In genomic region chr11:65209441-65209840, GRCm38 (mm10) we compare ENCODE assay signal across 16 mouse cellular contexts. TPM values are rescaled to one million over a fixed set of nuclear protein-coding genes. Genes with fewer than 3 reads are reported as not detected.
DNase-seq lines count a peak whose midpoint lies in the region; ATAC-seq lines count a peak whose summit lies in the region.
"Had no signal": no experiment of that assay in that cellular context is flagged by ENCODE, and none has a peak within 500 bp of the region (broad histone marks: within the 10 kb centered on the region; RNA-seq: fewer than 3 reads in every experiment).

No protein-coding gene starts in this region.

- 65% methylated on average over 6 of the region's 6 CpGs for WGBS in midbrain, embryonic 10.5 days
- whole genome bisulfite sequencing in limb, embryonic 10.5 days, result 72% methylated on average over 6 of the region's 6 CpGs

- no peak for ATAC-seq in megakaryocyte, adult 5-6 weeks (ENCODE audit: poor library complexity, severe bottlenecking)
- ATAC-seq: midbrain, embryonic 13.5 days had no signal

- no peaks in the 10 kb centered on the region for H3K27me3 ChIP-seq in midbrain, embryonic 10.5 days (ENCODE audit: low read depth, poor library complexity, severe bottlenecking)
- no peaks in the 10 kb centered on the region for H3K27me3 ChIP-seq in limb, embryonic 10.5 days (ENCODE audit: low read depth, poor library complexity, severe bottlenecking)
- H3K27me3 ChIP-seq: liver, embryonic 15.5 days; midbrain, embryonic 13.5 days; neural tube, embryonic 12.5 days had no signal

- peaks cover 13% of the 10 kb centered on the region for H3K4me1 ChIP-seq in midbrain, embryonic 10.5 days
- no peaks in the 10 kb centered on the region for H3K4me1 ChIP-seq in limb, embryonic 10.5 days
- H3K4me1 ChIP-seq: liver, embryonic 15.5 days; midbrain, embryonic 13.5 days; neural tube, embryonic 12.5 days had no signal

- H3K4me3 ChIP-seq in midbrain, embryonic 10.5 days, result no peak overlapping the region
- no peak overlapping the region for H3K4me3 ChIP-seq in limb, embryonic 10.5 days
- H3K4me3 ChIP-seq: liver, embryonic 15.5 days; midbrain, embryonic 13.5 days; neural tube, embryonic 12.5 days had no signal

- no peaks in the 10 kb centered on the region for H3K9me3 ChIP-seq in midbrain, embryonic 10.5 days (replicated peaks)
- H3K9me3 ChIP-seq in limb, embryonic 10.5 days (replicated peaks), result no peaks in the 10 kb centered on the region
- H3K9me3 ChIP-seq: liver, embryonic 15.5 days; midbrain, embryonic 13.5 days; neural tube, embryonic 12.5 days had no signal

- no peak overlapping the region for H3K27ac ChIP-seq in midbrain, embryonic 10.5 days (replicated peaks)
- no peak overlapping the region for H3K27ac ChIP-seq in limb, embryonic 10.5 days
- H3K27ac ChIP-seq: liver, embryonic 15.5 days; midbrain, embryonic 13.5 days; neural tube, embryonic 12.5 days had no signal

- no peaks in the 10 kb centered on the region for H3K36me3 ChIP-seq in midbrain, embryonic 10.5 days
- no peaks in the 10 kb centered on the region for H3K36me3 ChIP-seq in limb, embryonic 10.5 days
- H3K36me3 ChIP-seq: liver, embryonic 15.5 days; midbrain, embryonic 13.5 days; neural tube, embryonic 12.5 days had no signal

- DNase-seq in adrenal gland, postnatal 10 days, result peak; percentile 27
- DNase-seq in adrenal gland, postnatal 4 days (ENCODE audit: low spot score in 2 of 2), result no peak
- peak; percentile 86 for DNase-seq in 3T3-L1 (ENCODE audit: low read depth, low spot score)
- DNase-seq in heart, adult 9 months (ENCODE audit: low spot score in 2 of 2), result peak; percentile 78 to 85
- DNase-seq in heart, postnatal 4 days, result peak; percentile 87
- DNase-seq in midbrain, embryonic 10.5 days (ENCODE audit: low spot score), result no peak
- no peak for DNase-seq in limb, embryonic 10.5 days (ENCODE audit: low spot score)
- DNase-seq: cerebellum, postnatal 25 days; kidney, postnatal 14 days; right cerebral cortex, adult 18-20 months had no signal

RNA-seq across cellular contexts. Expression of gene Arhgap44, which starts 46.7 kb away (rescaled TPM):
- total RNA-seq in adrenal gland, postnatal 10 days (2021), result 1 to 10 TPM; 7.5 to 8.7 TPM
- 10 to 100 TPM in 1 of 2 experiments, 1 to 10 TPM in 1; 9.5 to 11.0 TPM for total RNA-seq in adrenal gland, postnatal 4 days (2021)
- 10 to 100 TPM; 19.9 to 23.7 TPM for total RNA-seq in heart, postnatal 4 days (2021)
- total RNA-seq in megakaryocyte, adult 5-6 weeks (2015), result not detected in 2 replicates
- not detected in 2 replicates for total RNA-seq in megakaryocyte, adult 5-6 weeks (2017)
- 3.8 and 4.5 TPM in 2 replicates for polyA plus RNA-seq in midbrain, embryonic 10.5 days (2016; fragmentation: Nextera tagmentation; extraction: Ambion mirVana)
- 2.3 and 2.8 TPM in 2 replicates for polyA plus RNA-seq in limb, embryonic 10.5 days (2016; fragmentation: Nextera tagmentation; extraction: Ambion mirVana)

RNA-seq across cellular contexts. Expression of gene 1700086D15Rik, which starts 49.8 kb away (rescaled TPM):
- total RNA-seq in adrenal gland, postnatal 10 days (2021), result under 1 TPM; 0.24 to 0.36 TPM
- total RNA-seq in adrenal gland, postnatal 4 days (2021), result under 1 TPM; 0.68 to 0.81 TPM
- under 1 TPM; 0.74 to 0.81 TPM for total RNA-seq in heart, postnatal 4 days (2021)
- total RNA-seq in megakaryocyte, adult 5-6 weeks (2015), result not detected in 2 replicates
- total RNA-seq in megakaryocyte, adult 5-6 weeks (2017), result not detected in 2 replicates
- 0.11 TPM in 1 of 2 replicates, not detected in the other for polyA plus RNA-seq in midbrain, embryonic 10.5 days (2016; fragmentation: Nextera tagmentation; extraction: Ambion mirVana)
- not detected in 2 replicates for polyA plus RNA-seq in limb, embryonic 10.5 days (2016; fragmentation: Nextera tagmentation; extraction: Ambion mirVana)
- polyA plus RNA-seq: hindbrain, embryonic 11.5 days; liver, embryonic 15.5 days; midbrain, embryonic 13.5 days; neural tube, embryonic 12.5 days; urinary bladder, adult 2 months had no signal

Comparison
In these comparisons a context has a peak if more than half of its experiments do, and no peak if none do; other contexts are left out.
1. DNase-seq: peak in adrenal gland, postnatal 10 days (single experiment), 3T3-L1 (single experiment), heart, adult 9 months (2 of 2) and heart, postnatal 4 days (single experiment); none in adrenal gland, postnatal 4 days (0 of 2), midbrain, embryonic 10.5 days (single experiment) and limb, embryonic 10.5 days (single experiment).
2. RNA of gene Arhgap44, which starts 46.7 kb away (total RNA-seq): 19.9 to 23.7 TPM in heart, postnatal 4 days, 9.5 to 11.0 TPM in adrenal gland, postnatal 4 days and 7.5 to 8.7 TPM in adrenal gland, postnatal 10 days; not detected in megakaryocyte, adult 5-6 weeks; every median in the first group is over 4 times any median in the second.